Mouse (Mus musculus) thymus, adult 2 months (tissue): Measurements from ENCODE around the gene Itgb6.

Source experiments
- CTCF ChIP-seq: fragments of 200-500 bp; IDR thresholded peaks from 2 replicates; pipeline ENCODE4 v1.5.1; 2012; ENCODE audit warnings: mild to moderate bottlenecking, control low read depth, low read length, moderate library complexity, borderline replicate concordance; ENCODE audit not compliant: control insufficient read depth, poor library complexity, insufficient read depth; ENCODE audit errors: extremely low read depth
- POLR2A ChIP-seq: fragments of 200-500 bp; IDR thresholded peaks from 2 replicates; pipeline ENCODE4 v1.6.1; 2012; ENCODE audit warnings: mild to moderate bottlenecking, low read length, control low read depth, moderate library complexity; ENCODE audit not compliant: control insufficient read depth, poor library complexity, insufficient read depth; ENCODE audit errors: extremely low read depth

DNA sequence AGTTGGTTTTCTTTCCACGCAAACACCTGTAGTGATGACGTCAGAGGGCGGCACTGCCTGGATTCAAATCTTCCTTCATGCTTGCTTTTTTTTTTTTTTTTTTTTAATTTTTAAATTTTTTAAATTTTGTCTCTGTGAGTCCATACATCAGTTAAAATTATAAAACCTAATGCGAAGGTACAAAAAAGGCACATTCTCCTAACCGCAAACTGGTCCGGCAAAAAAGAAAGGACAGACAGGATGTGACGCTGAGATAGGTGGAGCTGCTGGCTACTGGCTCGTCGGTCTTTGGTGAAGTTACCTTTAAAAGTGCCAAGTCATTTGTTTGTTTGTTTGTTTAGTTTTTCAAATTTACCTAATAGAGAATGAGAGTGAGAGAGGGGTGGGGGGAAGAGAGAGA lies 28.8 kb upstream of the Itgb6 start:
- TF ChIP-seq POLR2A = no peak
- no peak for TF ChIP-seq CTCF
